Mouse (Mus musculus) embryonic facial prominence, embryonic 15.5 days (tissue): ENCODE results near the gene Adamts14. TPM values are rescaled to one million over a fixed set of nuclear protein-coding genes. Genes with fewer than 3 reads are reported as not detected.

ENCODE experiments used
- ATAC-seq: fragments of 200-750 bp; cut with Nextera tagmentation; 2 replicates; pipeline ENCODE4 v1.8.0; 2017; ENCODE audit warnings: low read depth, moderate TSS enrichment; ENCODE audit not compliant: insufficient number of reproducible peaks, low FRiP score, low TSS enrichment
- H3K27ac ChIP-seq: fragments of 300-500 bp; sonication (generic); replicated peaks from 2 replicates; pipeline ENCODE4 v1.5.1; 2015; ENCODE audit warnings: mild to moderate bottlenecking, inconsistent platforms
- H3K27me3 ChIP-seq: fragments of 300-500 bp; sonication (generic); 2 replicates; pipeline ENCODE4 v1.6.1; 2015; ENCODE audit warnings: inconsistent platforms
- H3K36me3 ChIP-seq: fragments of 300-500 bp; sonication (generic); 2 replicates; pipeline ENCODE4 v1.6.1; 2015; ENCODE audit warnings: mild to moderate bottlenecking, inconsistent platforms
- H3K4me1 ChIP-seq: fragments of 300-500 bp; sonication (generic); 2 replicates; pipeline ENCODE4 v1.6.1; 2015; ENCODE audit warnings: inconsistent platforms
- H3K4me2 ChIP-seq: fragments of 300-500 bp; sonication (generic); replicated peaks from 2 replicates; pipeline ENCODE4 v1.6.1; 2015; ENCODE audit warnings: mild to moderate bottlenecking, inconsistent platforms
- H3K4me3 ChIP-seq: fragments of 300-500 bp; sonication (generic); replicated peaks from 2 replicates; pipeline ENCODE4 v1.5.1; 2015; ENCODE audit warnings: mild to moderate bottlenecking, inconsistent platforms
- H3K9ac ChIP-seq: fragments of 300-500 bp; sonication (generic); 2 replicates; pipeline ENCODE4 v1.6.1; 2015; ENCODE audit warnings: inconsistent platforms
- H3K9me3 ChIP-seq: fragments of 300-500 bp; sonication (generic); replicated peaks from 2 replicates; pipeline ENCODE4 v1.6.1; 2016; ENCODE audit warnings: inconsistent platforms
- WGBS: fragments of 180-500 bp; shearing (Covaris S2); methylation state at CpG from one replicate; pipeline ENCODE4 v1.1.7; 2015; 5-methylcytosine and 5-hydroxymethylcytosine counted together
- polyA plus RNA-seq: library from polyadenylated mRNA; unstranded; fragments of >200 nt; fragmentation: Nextera tagmentation; extraction: Ambion mirVana; gene quantifications from 2 replicates; pipeline ENCODE4 v1.2.1, GENCODE M21; 2015

Gene Adamts14
- polyA plus RNA-seq, 1 experiment from 2014 or later: 8.0 TPM

GRCm38 (mm10) chr10:61177751-61178150 is 95.5 kb downstream of the Adamts14 start:
- ATAC-seq: no peak

DNA sequence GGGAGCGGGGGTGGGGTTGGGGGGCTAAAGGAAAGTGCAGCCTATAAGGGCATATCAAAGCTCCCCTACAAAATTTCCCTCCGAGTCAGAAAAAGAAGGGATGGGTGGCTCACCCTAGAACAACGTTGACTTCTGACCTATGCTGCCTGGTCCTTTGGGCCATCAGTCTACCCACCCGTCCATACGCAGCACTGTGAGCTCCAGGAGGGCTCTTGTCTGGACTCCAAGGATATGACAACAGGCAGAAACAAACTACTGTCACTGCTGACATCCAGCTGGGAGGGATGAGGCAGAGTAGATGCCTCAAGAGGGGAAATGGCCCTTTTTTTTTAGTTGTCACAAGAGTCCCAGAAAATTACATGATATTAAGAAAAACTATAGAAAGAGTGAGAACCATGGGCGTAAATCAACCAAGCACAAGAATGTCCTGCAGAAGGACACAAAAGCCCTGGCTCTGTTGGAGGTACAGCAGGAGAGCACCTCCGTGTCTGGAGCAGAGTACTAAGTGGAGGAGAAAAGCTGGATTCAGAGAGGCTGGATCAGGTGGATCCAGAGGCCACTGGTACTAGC is 96.9 kb downstream of the Adamts14 start:
- Histone ChIP-seq H3K9me3 (no peaks in the 10 kb centered on the region), H3K27ac (no peak overlapping the region), H3K4me2 (peak overlapping the region; percentile 19), H3K4me1 (peaks cover 8% of the 10 kb centered on the region), H3K36me3 (no peaks in the 10 kb centered on the region), H3K27me3 (peaks cover 4% of the 10 kb centered on the region), H3K9ac (no peak overlapping the region), H3K4me3 (no peak overlapping the region)
- no peak for ATAC-seq
- WGBS: 48% methylated on average over 7 of the region's 7 CpGs

More at GRCm38 (mm10) chr10:61177751-61178150, 95.5 kb downstream of the Adamts14 start:
- no peak overlapping the region for H3K4me3 ChIP-seq
- H3K36me3 ChIP-seq: no peaks in the 10 kb centered on the region
- H3K27ac ChIP-seq: no peak overlapping the region
- peaks cover 8% of the 10 kb centered on the region for H3K4me1 ChIP-seq
- WGBS: 81% methylated on average over 4 of the region's 4 CpGs
- H3K4me2 ChIP-seq: no peak overlapping the region
- no peaks in the 10 kb centered on the region for H3K9me3 ChIP-seq
- H3K9ac ChIP-seq: no peak overlapping the region
- H3K27me3 ChIP-seq: peaks cover 2% of the 10 kb centered on the region

DNA sequence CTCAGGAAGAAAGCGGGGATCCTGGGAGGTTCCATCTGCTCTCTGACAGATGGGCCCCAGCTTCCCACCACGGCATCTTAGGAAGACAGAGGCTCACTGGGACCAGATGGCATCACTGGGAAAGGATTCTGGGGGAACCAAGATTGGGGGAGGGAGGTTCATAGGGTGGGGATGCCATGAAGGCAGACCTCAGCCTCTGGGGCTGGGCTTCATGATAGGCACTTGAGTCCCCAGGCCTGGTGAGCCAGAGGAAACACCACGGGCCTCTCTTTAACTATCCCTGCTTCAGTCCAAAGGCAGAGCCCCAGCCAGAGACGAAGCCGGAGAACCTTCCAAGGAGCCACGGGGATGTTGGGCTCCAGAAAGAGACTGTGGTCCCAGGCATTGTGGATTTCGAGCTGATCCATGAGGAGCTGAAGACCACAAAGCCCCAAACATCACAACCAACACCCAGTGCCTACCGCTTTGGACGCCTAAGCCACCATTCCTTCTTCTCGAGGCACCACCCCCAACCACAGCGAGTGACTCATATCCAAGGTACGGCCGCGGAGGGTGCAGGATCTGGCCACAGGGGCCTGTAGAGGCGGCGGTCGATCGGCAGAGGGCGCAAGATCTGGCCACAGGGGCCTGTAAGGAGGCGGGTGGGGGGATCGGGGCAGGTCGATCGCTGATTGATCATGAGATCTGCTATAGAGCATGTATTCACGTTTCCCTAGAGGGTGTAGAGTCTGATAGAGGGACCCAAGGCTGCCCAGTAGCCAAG is 97.6 kb downstream of the Adamts14 start:
- Histone ChIP-seq H3K36me3 (no peaks in the 10 kb centered on the region), H3K27me3 (peaks cover 4% of the 10 kb centered on the region), H3K9me3 (no peaks in the 10 kb centered on the region), H3K4me3 (no peak overlapping the region), H3K9ac (no peak overlapping the region), H3K27ac (no peak overlapping the region), H3K4me1 (peaks cover 8% of the 10 kb centered on the region), H3K4me2 (peak overlapping the region; percentile 19)
- 13% methylated on average over 24 of the region's 24 CpGs for WGBS
- ATAC-seq: peak; percentile 25; the same call in 1 of the 2 replicates

- 49% methylated on average over 13 of the region's 13 CpGs for WGBS
- Histone ChIP-seq H3K27me3 (peaks cover 4% of the 10 kb centered on the region), H3K9ac (no peak overlapping the region), H3K4me1 (peaks cover 8% of the 10 kb centered on the region), H3K9me3 (no peaks in the 10 kb centered on the region), H3K4me3 (no peak overlapping the region), H3K4me2 (no peak overlapping the region), H3K36me3 (no peaks in the 10 kb centered on the region), H3K27ac (no peak overlapping the region)
- ATAC-seq: no peak
Observed at GRCm38 (mm10) chr10:61174711-61175441, 98.4 kb downstream of the Adamts14 start.

- Histone ChIP-seq H3K27me3 (peaks cover 9% of the 10 kb centered on the region), H3K4me2 (no peak overlapping the region), H3K27ac (no peak overlapping the region), H3K4me1 (peaks cover 8% of the 10 kb centered on the region), H3K9me3 (no peaks in the 10 kb centered on the region), H3K36me3 (no peaks in the 10 kb centered on the region), H3K9ac (no peak overlapping the region), H3K4me3 (no peak overlapping the region)
- 83% methylated on average over 4 of the region's 4 CpGs for WGBS
- ATAC-seq: no peak
Observed at GRCm38 (mm10) chr10:61172496-61172895, 100.7 kb downstream of the Adamts14 start.

DNA sequence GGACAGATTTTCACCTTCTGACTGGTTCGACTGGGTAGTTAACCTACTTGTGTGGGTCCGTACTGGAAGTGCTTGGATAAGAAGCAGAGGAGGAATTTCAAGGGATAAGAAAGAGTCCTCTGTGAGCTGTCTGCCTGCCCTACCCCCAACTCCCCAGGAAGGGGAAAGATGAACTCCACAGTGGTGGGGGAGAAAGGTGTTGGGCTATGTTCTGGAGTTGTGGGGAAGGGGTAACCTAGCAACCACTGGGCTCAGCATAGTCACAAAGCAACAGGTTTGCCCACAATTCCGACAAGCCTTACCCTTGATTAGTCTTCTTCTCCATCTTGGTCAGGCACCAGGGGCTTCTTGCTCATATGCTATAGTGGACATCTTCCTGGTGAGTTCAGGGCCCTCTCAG is 101.6 kb downstream of the Adamts14 start, which contains the start of gene Tbata:
TSS of gene Tbata (plus strand) at position 301 of the 400 bp plus-strand sequence.
- Histone ChIP-seq H3K27ac (no peak within 1 kb of the TSS), H3K4me3 (no peak within 1 kb of the TSS), H3K9me3 (no peaks in the 10 kb centered on the region), H3K9ac (no peak within 1 kb of the TSS), H3K36me3 (no peaks in the 10 kb centered on the region), H3K4me2 (no peak within 1 kb of the TSS), H3K27me3 (peaks cover 9% of the 10 kb centered on the region), H3K4me1 (peaks cover 8% of the 10 kb centered on the region)
- no peak for ATAC-seq
- 57% methylated on average over 3 of the region's 3 CpGs for WGBS

DNA sequence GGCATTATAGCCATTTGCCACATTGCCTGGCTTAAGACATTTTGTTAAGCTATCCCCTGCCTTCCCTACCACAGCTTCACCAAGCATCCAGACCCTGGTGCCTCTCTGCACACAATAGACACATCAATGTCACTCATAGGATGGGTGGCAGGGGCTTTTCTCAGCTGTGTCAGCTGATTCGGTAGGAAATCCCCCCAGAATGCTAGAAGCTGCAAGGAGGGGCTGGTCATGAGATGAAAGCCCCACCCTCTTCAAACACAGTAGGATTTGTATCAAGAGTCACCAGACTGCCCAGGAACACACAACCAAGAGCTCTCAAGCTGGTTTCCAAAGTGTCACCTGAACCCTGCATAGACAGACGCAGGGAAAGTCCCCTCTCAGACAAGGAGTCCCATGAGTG is 104.8 kb downstream of the Adamts14 start:
- Histone ChIP-seq H3K9me3 (no peaks in the 10 kb centered on the region), H3K27ac (no peak overlapping the region), H3K9ac (no peak overlapping the region), H3K4me3 (no peak overlapping the region), H3K36me3 (no peaks in the 10 kb centered on the region), H3K27me3 (peaks cover 9% of the 10 kb centered on the region; the same call in 1 of the 2 replicates), H3K4me2 (no peak overlapping the region), H3K4me1 (no peaks in the 10 kb centered on the region)
- no peak for ATAC-seq
- 57% methylated on average over 2 of the region's 2 CpGs for WGBS

DNA sequence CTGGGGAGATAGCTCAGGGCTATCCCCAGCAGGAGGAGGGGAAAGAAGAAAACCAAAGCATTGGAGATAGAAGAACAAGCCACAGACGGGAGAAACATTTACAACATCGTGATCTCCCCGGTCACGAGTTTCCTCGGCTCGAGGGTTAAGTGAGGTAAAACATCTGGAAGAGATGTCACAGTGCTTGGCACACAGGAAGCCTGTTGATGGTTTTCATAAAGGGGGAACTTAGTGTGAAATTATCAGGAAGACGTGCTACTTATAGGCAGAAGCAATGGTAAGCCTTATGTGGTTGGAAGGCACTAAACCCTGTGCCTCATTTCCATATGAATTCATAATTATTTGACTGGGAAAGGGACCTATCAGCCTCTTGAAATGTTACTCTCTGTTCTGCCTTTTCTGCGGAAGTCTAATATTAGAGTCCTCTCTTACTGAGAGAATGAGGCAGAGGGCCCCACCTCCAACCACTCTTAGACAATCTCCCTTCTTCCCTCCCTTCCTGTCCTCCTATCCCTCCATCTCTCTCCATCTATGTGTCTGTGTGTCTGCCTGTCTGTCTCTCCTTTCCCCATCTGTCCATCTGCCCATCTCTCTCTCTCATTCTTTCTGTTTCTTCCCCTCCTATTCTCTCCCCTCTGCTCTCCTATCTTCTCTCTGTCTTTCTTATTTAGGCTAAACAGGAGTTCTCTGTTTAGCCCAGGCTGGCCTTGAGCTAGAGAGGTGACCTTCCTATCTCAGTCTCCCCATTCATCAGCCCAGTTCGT is 105.7 kb downstream of the Adamts14 start:
- ATAC-seq: no peak
- Histone ChIP-seq H3K36me3 (no peaks in the 10 kb centered on the region), H3K9ac (no peak overlapping the region), H3K4me1 (no peaks in the 10 kb centered on the region), H3K9me3 (no peaks in the 10 kb centered on the region), H3K27me3 (peaks cover 9% of the 10 kb centered on the region; the same call in 1 of the 2 replicates), H3K27ac (no peak overlapping the region), H3K4me2 (no peak overlapping the region), H3K4me3 (no peak overlapping the region)
- whole genome bisulfite sequencing: 29% methylated on average over 9 of the region's 9 CpGs

DNA sequence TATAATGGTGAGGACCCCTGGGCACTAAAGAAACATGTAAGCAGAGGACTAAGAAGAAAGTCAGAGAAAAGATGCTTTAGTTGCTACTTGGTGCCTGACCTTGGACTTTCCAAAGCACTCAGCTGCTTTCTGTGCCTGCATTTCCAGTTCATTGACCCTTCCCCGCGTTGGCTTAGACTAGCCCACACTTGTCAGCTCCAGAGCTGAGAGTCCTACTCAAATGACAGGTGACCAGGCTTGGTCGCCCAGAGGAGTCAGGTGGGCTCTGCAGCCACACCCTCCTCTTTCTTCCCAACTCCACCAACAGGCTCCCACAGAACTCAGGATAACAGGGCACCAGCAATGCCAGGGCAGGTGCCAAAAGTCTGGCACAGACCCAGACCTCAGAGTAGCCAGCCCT is 110.9 kb downstream of the Adamts14 start:
- H3K4me1 ChIP-seq: no peaks in the 10 kb centered on the region
- H3K27me3 ChIP-seq: no peaks in the 10 kb centered on the region
- WGBS: 70% methylated on average over 3 of the region's 3 CpGs
- ATAC-seq: peak; percentile 51; the same call in 1 of the 2 replicates
- no peaks in the 10 kb centered on the region for H3K9me3 ChIP-seq
- no peak overlapping the region for H3K4me3 ChIP-seq
- H3K4me2 ChIP-seq: no peak overlapping the region
- H3K36me3 ChIP-seq: no peaks in the 10 kb centered on the region
- H3K9ac ChIP-seq: no peak overlapping the region
- H3K27ac ChIP-seq: no peak overlapping the region

- H3K4me2 ChIP-seq: no peak overlapping the region
- no peak overlapping the region for H3K4me3 ChIP-seq
- no peak overlapping the region for H3K9ac ChIP-seq
- H3K36me3 ChIP-seq: no peaks in the 10 kb centered on the region
- H3K9me3 ChIP-seq: no peaks in the 10 kb centered on the region
- WGBS: 76% methylated on average over 4 of the region's 4 CpGs
- ATAC-seq: no peak
- H3K27ac ChIP-seq: no peak overlapping the region
- no peaks in the 10 kb centered on the region for H3K4me1 ChIP-seq
- H3K27me3 ChIP-seq: no peaks in the 10 kb centered on the region
Observed at GRCm38 (mm10) chr10:61160671-61161070, 112.6 kb downstream of the Adamts14 start.

DNA sequence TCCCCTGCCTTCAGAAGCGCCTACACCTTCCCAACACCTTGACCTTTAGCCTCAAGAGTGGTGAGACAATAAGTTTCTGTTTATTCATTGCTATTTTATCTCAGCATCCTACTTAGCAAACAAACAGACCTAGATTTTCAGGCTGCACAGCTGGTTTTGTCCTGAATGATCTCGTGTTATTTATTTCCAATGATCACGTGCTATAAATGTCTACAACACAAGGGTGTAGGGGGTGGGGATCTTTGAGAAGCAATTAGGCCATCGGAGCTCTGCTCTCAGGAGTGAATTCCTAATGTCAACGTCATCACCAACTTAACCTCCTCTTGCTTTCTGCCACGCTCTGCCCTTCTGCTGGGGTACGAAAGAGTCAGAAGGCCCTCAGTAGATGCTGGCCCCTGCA is 113.1 kb downstream of the Adamts14 start:
- Histone ChIP-seq H3K9me3 (no peaks in the 10 kb centered on the region), H3K27me3 (no peaks in the 10 kb centered on the region), H3K27ac (no peak overlapping the region), H3K9ac (no peak overlapping the region), H3K4me3 (no peak overlapping the region), H3K36me3 (no peaks in the 10 kb centered on the region), H3K4me2 (no peak overlapping the region), H3K4me1 (no peaks in the 10 kb centered on the region)
- 79% methylated on average over 7 of the region's 7 CpGs for WGBS
- no peak for ATAC-seq
